Comparison of ENCODE assay signal across 11 mouse cellular contexts in genomic region chr11:96194401-96194710, GRCm38 (mm10). TPM values are rescaled to one million over a fixed set of nuclear protein-coding genes. Genes with fewer than 3 reads are reported as not detected.
DNase-seq lines count a peak whose midpoint lies in the region; ATAC-seq and TF ChIP-seq lines count a peak whose summit lies in the region.
"Had no signal": no experiment of that assay in that cellular context is flagged by ENCODE, and none has a peak within 500 bp of the region (broad histone marks: within the 10 kb centered on the region; RNA-seq: fewer than 3 reads in every experiment).

No protein-coding gene starts in this region.

- intact Hi-C loops in heart, adult 2 months (cut with DNase I): no loop called here
- intact Hi-C loops in left cerebral cortex, postnatal 10 days (cut with DNase I): no loop called here

- no peak overlapping the region for H3K27ac ChIP-seq in heart, embryonic 11.5 days (ENCODE audit: low read depth, low read length)
- no peak overlapping the region for H3K27ac ChIP-seq in heart, adult 2 months
- H3K27ac ChIP-seq in lung, embryonic 15.5 days: no peak overlapping the region
- H3K27ac ChIP-seq in hindbrain, postnatal 0 days: no peak overlapping the region
- H3K27ac ChIP-seq in neural tube, embryonic 13.5 days (replicated peaks): no peak overlapping the region
- H3K27ac ChIP-seq: left cerebral cortex, adult 2 months had no signal

- H3K4me3 ChIP-seq in heart, embryonic 11.5 days (ENCODE audit: low read depth, low read length): no peak overlapping the region; the same call in 1 of the 2 replicates
- no peak overlapping the region for H3K4me3 ChIP-seq in heart, adult 2 months
- peak overlapping the region; percentile 21 for H3K4me3 ChIP-seq in lung, embryonic 15.5 days
- no peak overlapping the region for H3K4me3 ChIP-seq in hindbrain, postnatal 0 days (ENCODE audit: low read length)
- peak overlapping the region; percentile 26 for H3K4me3 ChIP-seq in neural tube, embryonic 13.5 days
- H3K4me3 ChIP-seq: left cerebral cortex, adult 2 months; megakaryocyte, embryonic 14.5 days had no signal

- no peak for TF ChIP-seq EP300 in heart, adult 2 months (IDR thresholded peaks at IDR 0.05; ENCODE audit: insufficient read depth, low read depth, low read length)

- DNase-seq in heart, adult 2 months: no peak
- DNase-seq in lung, postnatal 36 days: no peak
- no peak for DNase-seq in hindbrain, postnatal 0 days (ENCODE audit: low spot score)
- DNase-seq in left cerebral cortex, postnatal 10 days (ENCODE audit: extremely low spot score in 1 of 2, low spot score in 2 of 2): no peak
- no peak for DNase-seq in layer of hippocampus, adult 8-10 months (ENCODE audit: low spot score in 2 of 2)

- no peak for TF ChIP-seq CTCF in heart, adult 2 months (IDR thresholded peaks at IDR 0.05)
- no peak for TF ChIP-seq CTCF in hindbrain, postnatal 0 days (IDR thresholded peaks at IDR 0.05; ENCODE audit: low read depth)

- H3K4me1 ChIP-seq in heart, embryonic 11.5 days (ENCODE audit: control insufficient read depth, insufficient read depth, low read length): no peaks in the 10 kb centered on the region
- H3K4me1 ChIP-seq in heart, adult 2 months (ENCODE audit: control insufficient read depth, insufficient read depth, low read length): no peaks in the 10 kb centered on the region
- peaks cover 9% of the 10 kb centered on the region for H3K4me1 ChIP-seq in lung, embryonic 15.5 days
- H3K4me1 ChIP-seq in hindbrain, postnatal 0 days (ENCODE audit: insufficient read depth, low read length): no peaks in the 10 kb centered on the region
- peaks cover 12% of the 10 kb centered on the region for H3K4me1 ChIP-seq in neural tube, embryonic 13.5 days (replicated peaks)

- no peaks in the 10 kb centered on the region for H3K9me3 ChIP-seq in heart, embryonic 11.5 days (replicated peaks; ENCODE audit: control insufficient read depth, low read length)
- no peaks in the 10 kb centered on the region for H3K9me3 ChIP-seq in lung, embryonic 15.5 days
- no peaks in the 10 kb centered on the region for H3K9me3 ChIP-seq in hindbrain, postnatal 0 days (ENCODE audit: low read length)
- H3K9me3 ChIP-seq in neural tube, embryonic 13.5 days: no peaks in the 10 kb centered on the region
- H3K9me3 ChIP-seq: megakaryocyte, embryonic 14.5 days had no signal

- no peak for TF ChIP-seq POLR2A in heart, adult 2 months (IDR thresholded peaks at IDR 0.05; ENCODE audit: insufficient read depth, low read depth, low read length)

- H3K9ac ChIP-seq in heart, embryonic 11.5 days (ENCODE audit: low read depth, low read length): no peak overlapping the region
- H3K9ac ChIP-seq in heart, adult 2 months (ENCODE audit: low read depth, low read length): no peak overlapping the region
- H3K9ac ChIP-seq in lung, embryonic 15.5 days: no peak overlapping the region
- H3K9ac ChIP-seq in hindbrain, postnatal 0 days (replicated peaks; ENCODE audit: low read length): no peak overlapping the region
- no peak overlapping the region; the same call in 1 of the 2 replicates for H3K9ac ChIP-seq in neural tube, embryonic 13.5 days

- no peak for ATAC-seq in heart, embryonic 11.5 days (replicated peaks; ENCODE audit: insufficient number of reproducible peaks, low FRiP score, low TSS enrichment)
- no peak for ATAC-seq in lung, embryonic 15.5 days (ENCODE audit: borderline replicate concordance, extremely low read depth, low FRiP score, low TSS enrichment)
- ATAC-seq in hindbrain, postnatal 0 days: no peak
- 0 out of 2 replicates have a peak, but pooled peaks have one; percentile 11 for ATAC-seq in neural tube, embryonic 13.5 days (ENCODE audit: low read depth)

- 5% methylated on average over 10 of the region's 10 CpGs for WGBS in heart, embryonic 11.5 days (ENCODE audit: insufficient replicate concordance)
- 4% methylated on average over 10 of the region's 10 CpGs for WGBS in heart, adult 2 months
- WGBS in lung, embryonic 15.5 days: under 1% methylated on average over 10 of the region's 10 CpGs
- WGBS in hindbrain, postnatal 0 days: under 1% methylated on average over 10 of the region's 10 CpGs
- 0% methylated on average over 10 of the region's 10 CpGs for WGBS in neural tube, embryonic 13.5 days

- no peaks in the 10 kb centered on the region for H3K79me2 ChIP-seq in heart, adult 2 months (replicated peaks; ENCODE audit: control insufficient read depth, insufficient read depth, low read length)

- no peaks in the 10 kb centered on the region for H3K36me3 ChIP-seq in heart, embryonic 11.5 days (ENCODE audit: control insufficient read depth, insufficient read depth, low read length)
- H3K36me3 ChIP-seq in heart, adult 2 months (ENCODE audit: control insufficient read depth, insufficient read depth, low read length): no peaks in the 10 kb centered on the region
- no peaks in the 10 kb centered on the region for H3K36me3 ChIP-seq in lung, embryonic 15.5 days
- no peaks in the 10 kb centered on the region for H3K36me3 ChIP-seq in hindbrain, postnatal 0 days (ENCODE audit: insufficient read depth, low read length)
- no peaks in the 10 kb centered on the region for H3K36me3 ChIP-seq in neural tube, embryonic 13.5 days

- peak overlapping the region; percentile 9; the same call in 1 of the 2 replicates for H3K4me2 ChIP-seq in heart, embryonic 11.5 days
- peak overlapping the region; percentile 43 for H3K4me2 ChIP-seq in lung, embryonic 15.5 days
- H3K4me2 ChIP-seq in hindbrain, postnatal 0 days (ENCODE audit: low read depth, low read length): 0 out of 2 replicates have a peak overlapping the region, but pooled peaks have one; percentile 3
- peak overlapping the region; percentile 43 for H3K4me2 ChIP-seq in neural tube, embryonic 13.5 days

- H3K27me3 ChIP-seq in heart, embryonic 11.5 days (ENCODE audit: control insufficient read depth, insufficient read depth, low read length): peaks cover 97% of the 10 kb centered on the region
- H3K27me3 ChIP-seq in heart, adult 2 months (ENCODE audit: control insufficient read depth, insufficient read depth, low read length): peaks cover 14% of the 10 kb centered on the region
- H3K27me3 ChIP-seq in lung, embryonic 15.5 days: peaks cover 99% of the 10 kb centered on the region
- H3K27me3 ChIP-seq in hindbrain, postnatal 0 days (ENCODE audit: insufficient read depth, low read length): peaks cover 98% of the 10 kb centered on the region
- H3K27me3 ChIP-seq in neural tube, embryonic 13.5 days: peaks cover 100% of the 10 kb centered on the region

RNA-seq across cellular contexts. Expression of gene Hoxb13, which starts 0.2 kb away (rescaled TPM):
- polyA plus RNA-seq in heart, embryonic 11.5 days (2014; fragmentation: Nextera tagmentation; extraction: Ambion mirVana): not detected in 2 replicates
- total RNA-seq in heart, adult 2 months (2021): not detected
- polyA plus RNA-seq in heart, adult 2 months (2012; rRNA removed): not detected in 2 replicates
- not detected in 2 replicates for polyA plus RNA-seq in lung, embryonic 15.5 days (2015; fragmentation: Nextera tagmentation; extraction: Ambion mirVana)
- not detected in 2 replicates for total RNA-seq in hindbrain, postnatal 0 days (2014; rRNA removed)
- polyA plus RNA-seq in hindbrain, postnatal 0 days (2015; fragmentation: Nextera tagmentation; extraction: Ambion mirVana): not detected in 2 replicates
- 1.7 TPM in 1 of 2 replicates, not detected in the other for polyA plus RNA-seq in neural tube, embryonic 13.5 days (2015; fragmentation: Nextera tagmentation; extraction: Ambion mirVana)
- not detected for total RNA-seq in left cerebral cortex, postnatal 10 days (2021)
- total RNA-seq in layer of hippocampus, adult 8-10 months (2022): not detected
- total RNA-seq: hematopoietic stem cell, adult 5-6 weeks; left cerebral cortex, adult 2 months had no signal

Comparison
In these comparisons a context has a peak if more than half of its experiments do, and no peak if none do; other contexts are left out.
1. H3K4me3 ChIP-seq: peak in lung, embryonic 15.5 days (single experiment) and neural tube, embryonic 13.5 days (single experiment); none in heart, embryonic 11.5 days (single experiment), heart, adult 2 months (single experiment) and hindbrain, postnatal 0 days (single experiment).
2. Peak in every context shown above with its lines, with median percentiles within 50 percentile points of each other: H3K4me2 ChIP-seq.